Mouse (Mus musculus) common myeloid progenitor, adult 5-6 weeks (primary cell): ENCODE results near the gene Nos1. TPM values are rescaled to one million over a fixed set of nuclear protein-coding genes. Genes with fewer than 3 reads are reported as not detected.

Experiments used
- ATAC-seq: replicated peaks from 2 replicates; pipeline ENCODE4 v1.8.0; 2016; ENCODE audit warnings: low read depth, mild to moderate bottlenecking, moderate TSS enrichment, inconsistent platforms; ENCODE audit not compliant: poor library complexity, severe bottlenecking
- total RNA-seq: library from RNA; stranded (forward); fragments of 200-1000, 187-1606 nt; gene quantifications from 2 replicates; pipeline ENCODE4 v1.2.3, GENCODE M21; 2017

Nos1 gene
- total RNA-seq, 1 experiment from 2014 or later = not detected

- no peak for ATAC-seq
Observed at GRCm38 (mm10) chr5:117993550-117993949, 212.7 kb downstream of the Nos1 start.

- ATAC-seq = no peak
Observed at GRCm38 (mm10) chr5:117995372-117995901, 214.6 kb downstream of the Nos1 start.

GRCm38 (mm10) chr5:117995911-117996310 lies 215.1 kb downstream of the Nos1 start:
- ATAC-seq = no peak

GRCm38 (mm10) chr5:117996581-117996980 lies 215.7 kb downstream of the Nos1 start:
- ATAC-seq = no peak

- ATAC-seq = no peak
Observed at GRCm38 (mm10) chr5:117997434-117997970, 216.7 kb downstream of the Nos1 start.

- ATAC-seq = no peak
Observed at GRCm38 (mm10) chr5:117999061-117999460, 218.2 kb downstream of the Nos1 start.

GRCm38 (mm10) chr5:117999584-117999983 lies 218.8 kb downstream of the Nos1 start:
- no peak for ATAC-seq

GRCm38 (mm10) chr5:118002059-118002458 lies 221.2 kb downstream of the Nos1 start:
- ATAC-seq = peak; percentile 66

GRCm38 (mm10) chr5:118004619-118005018 lies 223.8 kb downstream of the Nos1 start:
- ATAC-seq = peak; percentile 62

GRCm38 (mm10) chr5:118005728-118006127 lies 224.9 kb downstream of the Nos1 start:
- no peak for ATAC-seq

- no peak for ATAC-seq
Observed at GRCm38 (mm10) chr5:118008344-118008743, 227.5 kb downstream of the Nos1 start.

Other genes starting within 250 kb of the Nos1 start
- gene Fbxo21, start 195.7 kb downstream of the Nos1 start, total RNA-seq = 16.1 and 32.3 TPM in 2 replicates
- not detected in 2 replicates for gene Tesc, start 246.7 kb downstream of the Nos1 start, total RNA-seq